Mouse (Mus musculus) embryonic fibroblast, embryonic 13.5 days (primary cell): ENCODE data around the gene Tmem235.

Experiments used
- CTCF ChIP-seq: IDR thresholded peaks from 2 replicates; pipeline ENCODE4 v1.5.1; 2011; ENCODE audit warnings: mild to moderate bottlenecking, control low read depth, low read length, moderate library complexity, borderline replicate concordance; ENCODE audit not compliant: insufficient read depth
- POLR2A ChIP-seq: IDR thresholded peaks from 2 replicates; pipeline ENCODE4 v1.6.1; 2011; ENCODE audit warnings: low read depth, mild to moderate bottlenecking, control low read depth, low read length, moderate library complexity

- TF ChIP-seq CTCF (no peak), POLR2A (no peak)
These were observed 4.6 kb upstream of the Tmem235 start for GRCm38 (mm10) chr11:117855975-117856374.
